Mouse (Mus musculus) MEL (cell line): Measurements from ENCODE around the gene Morf4l1. TPM values are rescaled to one million over a fixed set of nuclear protein-coding genes. Genes with fewer than 3 reads are reported as not detected.

Experiments used
- DNase-seq: peaks from one replicate; pipeline ENCODE4 v3.0.0; 2011; ENCODE audit warnings: low read depth, low spot score
- H3K27ac ChIP-seq: 2 replicates; pipeline ENCODE4 v1.5.1; 2012; ENCODE audit warnings: low read depth, mild to moderate bottlenecking, control low read depth, low read length, moderate library complexity; ENCODE audit not compliant: control insufficient read depth
- H3K27me3 ChIP-seq, 2 experiments: fragments of 150-350 bp in 1 of 2; sonication (generic) in 1 of 2; 2 replicates each; pipeline ENCODE4 v1.6.1; 2012; ENCODE audit warnings: low read length in 2 of 2, mild to moderate bottlenecking in 2 of 2, improper control_type of control experiment in 1 of 2, moderate library complexity in 1 of 2; ENCODE audit not compliant: insufficient read depth in 2 of 2, control insufficient read depth in 1 of 2
- H3K36me3 ChIP-seq, 2 experiments: 2 replicates each; pipeline ENCODE4 v1.6.1; 2012 to 2014; ENCODE audit warnings: low read length in 2 of 2, improper control_type of control experiment in 1 of 2, inconsistent platforms in 1 of 2, mild to moderate bottlenecking in 1 of 2; ENCODE audit not compliant: insufficient read depth in 2 of 2, control insufficient read depth in 1 of 2
- H3K4me1 ChIP-seq, 2 experiments: fragments of 150-350 bp in 1 of 2; sonication (generic) in 1 of 2; 2 replicates each; pipeline ENCODE4 v1.6.1; 2012; ENCODE audit warnings: low read length in 2 of 2, improper control_type of control experiment in 1 of 2, mild to moderate bottlenecking in 1 of 2; ENCODE audit not compliant: insufficient read depth in 2 of 2, control insufficient read depth in 1 of 2
- H3K4me3 ChIP-seq, 2 experiments: fragments of 150-350 bp in 1 of 2; sonication (generic) in 1 of 2; 2 replicates each; pipeline ENCODE4 v1.5.1; 2012; ENCODE audit warnings: low read depth in 2 of 2, low read length in 2 of 2, mild to moderate bottlenecking in 2 of 2, moderate library complexity in 2 of 2, control low read depth in 1 of 2, improper control_type of control experiment in 1 of 2; ENCODE audit not compliant: control insufficient read depth in 1 of 2, insufficient read depth in 1 of 2
- H3K79me2 ChIP-seq: 2 replicates; pipeline ENCODE4 v1.6.1; 2012; ENCODE audit warnings: mild to moderate bottlenecking, low read length, moderate library complexity; ENCODE audit not compliant: control insufficient read depth, poor library complexity, insufficient read depth
- H3K9ac ChIP-seq: 2 replicates; pipeline ENCODE4 v1.6.1; 2012; ENCODE audit warnings: low read depth, mild to moderate bottlenecking, control low read depth, low read length, moderate library complexity; ENCODE audit not compliant: control insufficient read depth, poor library complexity, severe bottlenecking
- H3K9me3 ChIP-seq: fragments of 150-350 bp; sonication (generic); replicated peaks from 2 replicates; pipeline ENCODE4 v1.6.1; 2012; ENCODE audit warnings: mild to moderate bottlenecking, low read length, improper control_type of control experiment, moderate library complexity; ENCODE audit not compliant: insufficient read depth
- BHLHE40 ChIP-seq: IDR thresholded peaks from 2 replicates; pipeline ENCODE4 v1.6.1; 2012; ENCODE audit warnings: low read depth, mild to moderate bottlenecking, inconsistent platforms, low read length, improper control_type of control experiment, borderline replicate concordance
- CTCF ChIP-seq, 3 experiments: IDR thresholded peaks in 2 of 3; conservative IDR thresholded peaks in 1 of 3; 2 replicates each; pipeline ENCODE4 v1.5.1; 2011 to 2012; ENCODE audit warnings: low read length in 3 of 3, low read depth in 2 of 3, mild to moderate bottlenecking in 2 of 3, improper control_type of control experiment in 1 of 3, inconsistent platforms in 1 of 3, mixed read lengths in 1 of 3, moderate library complexity in 1 of 3; ENCODE audit not compliant: control insufficient read depth in 1 of 3, insufficient read depth in 1 of 3, poor library complexity in 1 of 3, severe bottlenecking in 1 of 3
- ELF1 ChIP-seq: IDR thresholded peaks from 2 replicates; pipeline ENCODE4 v1.6.1; 2014; ENCODE audit warnings: low read depth, mild to moderate bottlenecking, inconsistent platforms, low read length, improper control_type of control experiment, moderate library complexity
- ETS1 ChIP-seq: IDR thresholded peaks from 2 replicates; pipeline ENCODE4 v1.6.1; 2012; ENCODE audit warnings: low read depth, mild to moderate bottlenecking, inconsistent platforms, low read length, improper control_type of control experiment, moderate library complexity
- MAZ ChIP-seq: IDR thresholded peaks from 2 replicates; pipeline ENCODE4 v1.6.1; 2012; ENCODE audit warnings: low read depth, mild to moderate bottlenecking, inconsistent platforms, low read length, improper control_type of control experiment
- MYB ChIP-seq: IDR thresholded peaks from 2 replicates; pipeline ENCODE4 v1.6.1; 2011; ENCODE audit warnings: mild to moderate bottlenecking, low read depth, low read length, improper control_type of control experiment
- NELFE ChIP-seq: IDR thresholded peaks from 2 replicates; pipeline ENCODE4 v1.6.1; 2011; ENCODE audit warnings: low read depth, low read length, improper control_type of control experiment
- NRF1 ChIP-seq: IDR thresholded peaks from 2 replicates; pipeline ENCODE4 v1.6.1; 2014; ENCODE audit warnings: low read depth, mild to moderate bottlenecking, inconsistent platforms, low read length, improper control_type of control experiment, moderate library complexity; ENCODE audit not compliant: poor library complexity, insufficient read depth, severe bottlenecking
- POLR2A ChIP-seq, 2 experiments: IDR thresholded peaks; 2 replicates each; pipeline ENCODE4 v1.6.1; 2011 to 2012; ENCODE audit warnings: low read length in 2 of 2, mild to moderate bottlenecking in 2 of 2, control low read depth in 1 of 2, improper control_type of control experiment in 1 of 2, low read depth in 1 of 2, moderate library complexity in 1 of 2; ENCODE audit not compliant: control insufficient read depth in 1 of 2, insufficient read depth in 1 of 2, poor library complexity in 1 of 2
- POLR2AphosphoS2 ChIP-seq: IDR thresholded peaks from 2 replicates; pipeline ENCODE4 v1.6.1; 2011; ENCODE audit warnings: low read length, improper control_type of control experiment
- RAD21 ChIP-seq: IDR thresholded peaks from 2 replicates; pipeline ENCODE4 v1.6.1; 2011; ENCODE audit warnings: mild to moderate bottlenecking, low read depth, low read length, improper control_type of control experiment
- SIN3A ChIP-seq: IDR thresholded peaks from 2 replicates; pipeline ENCODE4 v1.6.1; 2012; ENCODE audit warnings: low read length, improper control_type of control experiment, inconsistent platforms
- SMC3 ChIP-seq: IDR thresholded peaks from 2 replicates; pipeline ENCODE4 v1.6.1; 2011; ENCODE audit warnings: low read depth, low read length, improper control_type of control experiment
- TBP ChIP-seq: IDR thresholded peaks from 2 replicates; pipeline ENCODE4 v1.8.0; 2011; ENCODE audit warnings: low read depth, low read length, improper control_type of control experiment
- TCF12 ChIP-seq: IDR thresholded peaks from 2 replicates; pipeline ENCODE4 v1.6.1; 2014; ENCODE audit warnings: low read depth, mild to moderate bottlenecking, inconsistent platforms, low read length, improper control_type of control experiment, moderate library complexity
- USF1 ChIP-seq: IDR thresholded peaks from 2 replicates; pipeline ENCODE4 v1.6.1; 2014; ENCODE audit warnings: low read depth, mild to moderate bottlenecking, inconsistent platforms, low read length, improper control_type of control experiment, moderate library complexity
- ZKSCAN1 ChIP-seq: IDR thresholded peaks from 2 replicates; pipeline ENCODE4 v1.6.1; 2012; ENCODE audit warnings: low read depth, mild to moderate bottlenecking, inconsistent platforms, low read length, improper control_type of control experiment, moderate library complexity
- ZMIZ1 ChIP-seq: IDR thresholded peaks from 2 replicates; pipeline ENCODE4 v1.6.1; 2012; ENCODE audit warnings: low read depth, mild to moderate bottlenecking, inconsistent platforms, low read length, improper control_type of control experiment, moderate library complexity
- ZNF384 ChIP-seq: IDR thresholded peaks from 2 replicates; pipeline ENCODE4 v1.6.1; 2012; ENCODE audit warnings: low read depth, mild to moderate bottlenecking, inconsistent platforms, low read length, improper control_type of control experiment
- polyA plus RNA-seq, 2 experiments: library from polyadenylated mRNA; stranded (reverse) in 1 of 2; unstranded in 1 of 2; fragments of >175 nt in 1 of 2; fragments of >200 nt in 1 of 2; gene quantifications; 2 replicates each; pipeline versions ENCODE4 v1.2.1 to v1.2.4; 2012; ENCODE audit warnings: low replicate concordance in 2 of 2, low read depth in 1 of 2; ENCODE audit not compliant: insufficient read length in 2 of 2, insufficient read depth in 1 of 2, missing spikeins in 1 of 2
- total RNA-seq: library from RNA; depleted of rRNA; stranded (reverse); fragments of 300-350 nt; gene quantifications from 2 replicates; pipeline ENCODE4 v1.2.3, GENCODE M21; 2012

Morf4l1 gene
- total and polyA plus RNA-seq, 3 experiments, result 107 to 292 (median 190) TPM

DNA sequence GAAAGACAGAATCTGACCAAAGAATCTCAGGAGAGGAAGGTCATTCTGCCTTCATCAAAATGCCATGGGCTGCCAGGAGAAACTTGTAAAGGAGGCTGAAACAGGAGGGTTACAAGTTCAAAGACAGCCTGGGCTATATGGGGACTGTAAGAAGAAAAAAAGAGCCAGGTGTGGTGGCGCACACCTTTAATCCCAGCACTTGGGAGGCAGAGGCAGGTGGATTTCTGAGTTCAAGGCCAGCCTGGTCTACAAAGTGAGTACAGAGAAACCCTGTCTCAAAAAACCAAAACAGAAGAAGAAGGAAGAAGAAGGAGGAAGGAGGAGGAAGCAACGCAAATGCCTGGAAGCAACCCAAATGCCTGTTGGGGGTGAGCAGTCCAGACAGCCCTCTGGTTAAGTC, 60.7 kb downstream of the Morf4l1 start, which contains the start of gene Ctsh:
TSS of gene Ctsh (plus strand) at position 301 of the 400 bp plus-strand sequence.
- H3K27me3 ChIP-seq, result no peaks in the 10 kb centered on the region
- no peak for TF ChIP-seq POLR2A (IDR thresholded peaks at IDR 0.05; ENCODE audit: control insufficient read depth in 1 of 2, insufficient read depth in 1 of 2, low read depth in 1 of 2, low read length in 2 of 2, poor library complexity in 1 of 2)
- no peak for TF ChIP-seq NELFE
- TF ChIP-seq CTCF (IDR thresholded peaks at IDR 0.05 in 2 of 3, conservative IDR thresholded peaks at IDR 0.05 in 1 of 3; ENCODE audit: control insufficient read depth in 1 of 3, insufficient read depth in 1 of 3, low read depth in 2 of 3, low read length in 3 of 3, poor library complexity in 1 of 3, severe bottlenecking in 1 of 3), result no peak
- no peak for TF ChIP-seq ZNF384
- no peak for TF ChIP-seq RAD21
- no peak for TF ChIP-seq ETS1
- no peak for TF ChIP-seq BHLHE40
- no peak for TF ChIP-seq MAZ
- no peak for TF ChIP-seq TCF12
- TF ChIP-seq, all 39 proteins: peak for 0
- Histone ChIP-seq H3K27ac (no peak within 1 kb of the TSS), H3K36me3 (no peaks in the 10 kb centered on the region), H3K4me3 (no peak within 1 kb of the TSS), H3K9me3 (no peaks in the 10 kb centered on the region), H3K79me2 (no peaks in the 10 kb centered on the region), H3K4me1 (no peaks in the 10 kb centered on the region), H3K9ac (no peak within 1 kb of the TSS)
- no peak for DNase-seq

- no peak for DNase-seq
- Histone ChIP-seq H3K9me3 (no peaks in the 10 kb centered on the region), H3K4me1 (no peaks in the 10 kb centered on the region), H3K27ac (no peak overlapping the region), H3K4me3 (no peak overlapping the region)
- TF ChIP-seq SMC3, result no peak
- no peak for TF ChIP-seq ZKSCAN1
- no peak for TF ChIP-seq ZMIZ1
- TF ChIP-seq NRF1, result no peak
- TF ChIP-seq SIN3A, result no peak
- TF ChIP-seq TBP, result no peak
- no peak for TF ChIP-seq POLR2AphosphoS2
- no peak for TF ChIP-seq MYB
- TF ChIP-seq ELF1, result no peak
- no peak for TF ChIP-seq USF1
- TF ChIP-seq ETS1, result no peak
- TF ChIP-seq, all 39 proteins: peak for 0
- Histone ChIP-seq H3K9ac (no peak overlapping the region), H3K79me2 (no peaks in the 10 kb centered on the region), H3K36me3 (no peaks in the 10 kb centered on the region), H3K27me3 (no peaks in the 10 kb centered on the region)
Observed at GRCm38 (mm10) chr9:90047937-90048627, 66.5 kb downstream of the Morf4l1 start.
